Mouse (Mus musculus): ENCODE data around the gene Bach1. TPM values are rescaled to one million over a fixed set of nuclear protein-coding genes. Genes with fewer than 3 reads are reported as not detected.

Gene Bach1
- total and polyA plus RNA-seq, 2 experiments = 8.2 to 28.9 TPM

- Histone ChIP-seq H3K4me3 (ENCODE audit: insufficient read depth, low read depth, low read length) (peak overlapping the region; percentile 69), H3K9ac (ENCODE audit: low read depth, low read length) (peak overlapping the region; percentile 97), H3K36me3 (ENCODE audit: control insufficient read depth, insufficient read depth, low read length) (no peaks in the 10 kb centered on the region), H3K4me1 (ENCODE audit: control insufficient read depth, insufficient read depth, low read length) (peaks cover 26% of the 10 kb centered on the region), H3K27me3 (ENCODE audit: control insufficient read depth, insufficient read depth, low read length) (no peaks in the 10 kb centered on the region), H3K27ac (replicated peaks; ENCODE audit: insufficient read depth, low read depth, low read length) (peak overlapping the region; percentile 85), H3K79me2 (ENCODE audit: control insufficient read depth, insufficient read depth, low read length) (peaks cover 41% of the 10 kb centered on the region)
- 22% methylated on average over 3 of the region's 3 CpGs for WGBS
- no peak for DNase-seq (ENCODE audit: extremely low read depth, low read depth, low spot score)
- TF ChIP-seq POLR2A (IDR thresholded peaks at IDR 0.05; ENCODE audit: extremely low read depth, insufficient read depth, low read length) (no peak), CTCF (IDR thresholded peaks at IDR 0.05; ENCODE audit: low read depth, low read length) (no peak)
These were observed 1.6 kb downstream of the Bach1 start for GRCm38 (mm10) chr16:87700395-87700765.

GRCm38 (mm10) chr16:87701891-87702290, 3.1 kb downstream of the Bach1 start:
- Histone ChIP-seq H3K4me3 (ENCODE audit: insufficient read depth, low read depth, low read length) (no peak overlapping the region), H3K4me1 (ENCODE audit: control insufficient read depth, insufficient read depth, low read length) (peaks cover 41% of the 10 kb centered on the region), H3K27me3 (ENCODE audit: control insufficient read depth, insufficient read depth, low read length) (no peaks in the 10 kb centered on the region), H3K27ac (replicated peaks; ENCODE audit: insufficient read depth, low read depth, low read length) (0 out of 2 replicates have a peak overlapping the region, but pooled peaks have one; percentile 10), H3K9ac (ENCODE audit: low read depth, low read length) (no peak overlapping the region), H3K79me2 (ENCODE audit: control insufficient read depth, insufficient read depth, low read length) (peaks cover 56% of the 10 kb centered on the region), H3K36me3 (ENCODE audit: control insufficient read depth, insufficient read depth, low read length) (no peaks in the 10 kb centered on the region)
- WGBS = 26% methylated on average over 2 of the region's 2 CpGs
- DNase-seq (ENCODE audit: extremely low read depth, low read depth, low spot score) = peak; percentile 51
- TF ChIP-seq POLR2A (IDR thresholded peaks at IDR 0.05; ENCODE audit: extremely low read depth, insufficient read depth, low read length) (no peak), CTCF (IDR thresholded peaks at IDR 0.05; ENCODE audit: low read depth, low read length) (no peak)

- Histone ChIP-seq H3K27me3 (ENCODE audit: control insufficient read depth, insufficient read depth, low read length) (no peaks in the 10 kb centered on the region), H3K4me3 (ENCODE audit: insufficient read depth, low read depth, low read length) (no peak overlapping the region), H3K4me1 (ENCODE audit: control insufficient read depth, insufficient read depth, low read length) (peaks cover 47% of the 10 kb centered on the region), H3K36me3 (ENCODE audit: control insufficient read depth, insufficient read depth, low read length) (no peaks in the 10 kb centered on the region), H3K79me2 (ENCODE audit: control insufficient read depth, insufficient read depth, low read length) (peaks cover 62% of the 10 kb centered on the region), H3K27ac (replicated peaks; ENCODE audit: insufficient read depth, low read depth, low read length) (no peak overlapping the region), H3K9ac (ENCODE audit: low read depth, low read length) (no peak overlapping the region)
- TF ChIP-seq CTCF (IDR thresholded peaks at IDR 0.05; ENCODE audit: low read depth, low read length) (no peak), POLR2A (IDR thresholded peaks at IDR 0.05; ENCODE audit: extremely low read depth, insufficient read depth, low read length) (no peak)
- no peak for DNase-seq (ENCODE audit: extremely low read depth, low read depth, low spot score)
- WGBS = 88% methylated on average over 5 of the region's 5 CpGs
These were observed 4.1 kb downstream of the Bach1 start for GRCm38 (mm10) chr16:87702881-87703280.

GRCm38 (mm10) chr16:87704225-87704624, 5.5 kb downstream of the Bach1 start:
- H3K27ac ChIP-seq (replicated peaks; ENCODE audit: insufficient read depth, low read depth, low read length) = no peak overlapping the region; the same call in 1 of the 2 replicates
- no peaks in the 10 kb centered on the region for H3K27me3 ChIP-seq (ENCODE audit: control insufficient read depth, insufficient read depth, low read length)
- TF ChIP-seq CTCF (IDR thresholded peaks at IDR 0.05; ENCODE audit: low read depth, low read length) (no peak), POLR2A (IDR thresholded peaks at IDR 0.05; ENCODE audit: extremely low read depth, insufficient read depth, low read length) (no peak)
- H3K4me3 ChIP-seq (ENCODE audit: insufficient read depth, low read depth, low read length) = no peak overlapping the region
- H3K79me2 ChIP-seq (ENCODE audit: control insufficient read depth, insufficient read depth, low read length) = peaks cover 72% of the 10 kb centered on the region
- H3K36me3 ChIP-seq (ENCODE audit: control insufficient read depth, insufficient read depth, low read length) = no peaks in the 10 kb centered on the region
- 54% methylated on average over 5 of the region's 5 CpGs for WGBS
- peak; percentile 65 for DNase-seq (ENCODE audit: extremely low read depth, low read depth, low spot score)
- peaks cover 51% of the 10 kb centered on the region for H3K4me1 ChIP-seq (ENCODE audit: control insufficient read depth, insufficient read depth, low read length)
- H3K9ac ChIP-seq (ENCODE audit: low read depth, low read length) = no peak overlapping the region

- H3K9ac ChIP-seq (ENCODE audit: low read depth, low read length) = no peak overlapping the region
- H3K4me1 ChIP-seq (ENCODE audit: control insufficient read depth, insufficient read depth, low read length) = peaks cover 62% of the 10 kb centered on the region
- no peak for DNase-seq (ENCODE audit: extremely low read depth, low read depth, low spot score)
- no peaks in the 10 kb centered on the region for H3K36me3 ChIP-seq (ENCODE audit: control insufficient read depth, insufficient read depth, low read length)
- no peak overlapping the region for H3K4me3 ChIP-seq (ENCODE audit: insufficient read depth, low read depth, low read length)
- no peaks in the 10 kb centered on the region for H3K27me3 ChIP-seq (ENCODE audit: control insufficient read depth, insufficient read depth, low read length)
- H3K79me2 ChIP-seq (ENCODE audit: control insufficient read depth, insufficient read depth, low read length) = peaks cover 77% of the 10 kb centered on the region
- 52% methylated on average over 19 of the region's 19 CpGs for WGBS
- H3K27ac ChIP-seq (replicated peaks; ENCODE audit: insufficient read depth, low read depth, low read length) = no peak overlapping the region
- TF ChIP-seq POLR2A (IDR thresholded peaks at IDR 0.05; ENCODE audit: extremely low read depth, insufficient read depth, low read length) = no peak
- TF ChIP-seq CTCF (IDR thresholded peaks at IDR 0.05; ENCODE audit: low read depth, low read length) = no peak
These were observed 7.3 kb downstream of the Bach1 start for GRCm38 (mm10) chr16:87705892-87706589.

GRCm38 (mm10) chr16:87707335-87707734, 8.6 kb downstream of the Bach1 start:
- peaks cover 75% of the 10 kb centered on the region for H3K79me2 ChIP-seq (ENCODE audit: control insufficient read depth, insufficient read depth, low read length)
- no peak for DNase-seq (ENCODE audit: extremely low read depth, low read depth, low spot score)
- no peak overlapping the region for H3K4me3 ChIP-seq (ENCODE audit: insufficient read depth, low read depth, low read length)
- no peak overlapping the region for H3K27ac ChIP-seq (replicated peaks; ENCODE audit: insufficient read depth, low read depth, low read length)
- TF ChIP-seq POLR2A (IDR thresholded peaks at IDR 0.05; ENCODE audit: extremely low read depth, insufficient read depth, low read length) = no peak
- no peak for TF ChIP-seq CTCF (IDR thresholded peaks at IDR 0.05; ENCODE audit: low read depth, low read length)
- H3K27me3 ChIP-seq (ENCODE audit: control insufficient read depth, insufficient read depth, low read length) = no peaks in the 10 kb centered on the region
- H3K36me3 ChIP-seq (ENCODE audit: control insufficient read depth, insufficient read depth, low read length) = no peaks in the 10 kb centered on the region
- H3K9ac ChIP-seq (ENCODE audit: low read depth, low read length) = no peak overlapping the region
- 71% methylated on average over 4 of the region's 4 CpGs for WGBS
- peaks cover 63% of the 10 kb centered on the region for H3K4me1 ChIP-seq (ENCODE audit: control insufficient read depth, insufficient read depth, low read length)
